Mouse (Mus musculus) CH12.LX (cell line): ENCODE results near the gene Gm44503. TPM values are rescaled to one million over a fixed set of nuclear protein-coding genes. Genes with fewer than 3 reads are reported as not detected.

Experiments used
- DNase-seq: peaks from one replicate; pipeline ENCODE4 v3.0.0-alpha.2; 2013; ENCODE audit errors: extremely low read depth
- H3K27ac ChIP-seq: 2 replicates; pipeline ENCODE4 v1.5.1; 2012; ENCODE audit warnings: low read depth, mild to moderate bottlenecking, control low read depth, moderate library complexity; ENCODE audit not compliant: insufficient read depth
- H3K27me3 ChIP-seq: replicated peaks from 2 replicates; pipeline ENCODE3; 2012; ENCODE audit warnings: inconsistent platforms
- H3K36me3 ChIP-seq, 2 experiments: replicated peaks in 1 of 2; 2 replicates each; pipeline versions ENCODE3 to v1.6.1; 2012; ENCODE audit warnings: inconsistent platforms in 1 of 2, low read length in 1 of 2, mild to moderate bottlenecking in 1 of 2, mixed read lengths in 1 of 2, moderate library complexity in 1 of 2; ENCODE audit not compliant: control insufficient read depth in 1 of 2, insufficient read depth in 1 of 2
- H3K4me1 ChIP-seq, 2 experiments: 2 replicates each; pipeline ENCODE4 v1.6.1; 2012; ENCODE audit warnings: inconsistent platforms in 1 of 2, moderate library complexity in 1 of 2; ENCODE audit not compliant: insufficient read depth in 2 of 2, control insufficient read depth in 1 of 2
- H3K4me2 ChIP-seq: 2 replicates; pipeline ENCODE4 v1.6.1; 2012; ENCODE audit warnings: low read depth, mild to moderate bottlenecking, control low read depth; ENCODE audit not compliant: poor library complexity, insufficient read depth, severe bottlenecking
- H3K4me3 ChIP-seq, 3 experiments: fragments of 150-350 bp in 1 of 3; sonication (generic) in 1 of 3; replicated peaks in 1 of 3; 2 replicates each; pipeline versions ENCODE3 to v1.5.1; 2011 to 2012; ENCODE audit warnings: low read depth in 2 of 3, low read length in 2 of 3, mild to moderate bottlenecking in 2 of 3, moderate library complexity in 2 of 3, control low read depth in 1 of 3, improper control_type of control experiment in 1 of 3, inconsistent platforms in 1 of 3, mixed read lengths in 1 of 3; ENCODE audit not compliant: poor library complexity in 1 of 3
- H3K79me2 ChIP-seq: replicated peaks from 2 replicates; pipeline ENCODE4 v1.6.1; 2012; ENCODE audit warnings: mild to moderate bottlenecking, moderate library complexity; ENCODE audit not compliant: control insufficient read depth, poor library complexity, insufficient read depth, severe bottlenecking; ENCODE audit errors: extremely low read depth
- H3K9ac ChIP-seq: 2 replicates; pipeline ENCODE4 v1.6.1; 2012; ENCODE audit warnings: low read depth, mild to moderate bottlenecking, control low read depth, moderate library complexity; ENCODE audit not compliant: insufficient read depth
- H3K9me3 ChIP-seq: replicated peaks from 2 replicates; pipeline ENCODE3; 2012; ENCODE audit warnings: low read length, inconsistent platforms, mixed read lengths
- CTCF ChIP-seq, 2 experiments: IDR thresholded peaks in 1 of 2; conservative IDR thresholded peaks in 1 of 2; 2 replicates each; pipeline ENCODE4 v1.5.1; 2011 to 2012; ENCODE audit warnings: low read depth in 2 of 2, low read length in 2 of 2, improper control_type of control experiment in 1 of 2, inconsistent platforms in 1 of 2, mild to moderate bottlenecking in 1 of 2, moderate library complexity in 1 of 2
- E2F4 ChIP-seq: IDR thresholded peaks from 2 replicates; pipeline ENCODE4 v1.6.1; 2011; ENCODE audit warnings: low read depth, low read length, improper control_type of control experiment; ENCODE audit not compliant: insufficient replicate concordance
- EP300 ChIP-seq: IDR thresholded peaks from 2 replicates; pipeline ENCODE4 v1.6.1; 2011; ENCODE audit warnings: low read length, improper control_type of control experiment
- GABPA ChIP-seq: IDR thresholded peaks from 2 replicates; pipeline ENCODE4 v1.6.1; 2012; ENCODE audit warnings: low read depth, low read length, improper control_type of control experiment, inconsistent platforms; ENCODE audit not compliant: insufficient replicate concordance
- HCFC1 ChIP-seq: IDR thresholded peaks from 2 replicates; pipeline ENCODE4 v1.6.1; 2012; ENCODE audit warnings: low read depth, mild to moderate bottlenecking, inconsistent platforms, low read length, improper control_type of control experiment
- IRF4 ChIP-seq: IDR thresholded peaks from 2 replicates; pipeline ENCODE4 v1.6.1; 2014; ENCODE audit warnings: low read depth, mild to moderate bottlenecking, inconsistent platforms, low read length, improper control_type of control experiment
- JUN ChIP-seq: IDR thresholded peaks from 2 replicates; pipeline ENCODE4 v1.6.1; 2011; ENCODE audit warnings: low read depth, mild to moderate bottlenecking, low read length, improper control_type of control experiment, moderate library complexity; ENCODE audit not compliant: insufficient read depth
- JUND ChIP-seq: conservative IDR thresholded peaks from 2 replicates; pipeline ENCODE4 v1.6.1; 2011; ENCODE audit warnings: low read depth, low read length, improper control_type of control experiment
- MAX ChIP-seq: IDR thresholded peaks from 2 replicates; pipeline ENCODE4 v1.6.1; 2011; ENCODE audit warnings: low read length, improper control_type of control experiment
- MAZ ChIP-seq: IDR thresholded peaks from 2 replicates; pipeline ENCODE4 v1.6.1; 2012; ENCODE audit warnings: low read depth, mild to moderate bottlenecking, inconsistent platforms, low read length, improper control_type of control experiment, moderate library complexity
- MEF2A ChIP-seq: IDR thresholded peaks from 2 replicates; pipeline ENCODE4 v1.6.1; 2014; ENCODE audit warnings: low read depth, mild to moderate bottlenecking, inconsistent platforms, low read length, improper control_type of control experiment, borderline replicate concordance
- NELFE ChIP-seq: IDR thresholded peaks from 2 replicates; pipeline ENCODE4 v1.6.1; 2011; ENCODE audit warnings: low read depth, low read length, improper control_type of control experiment
- NRF1 ChIP-seq: IDR thresholded peaks from 2 replicates; pipeline ENCODE4 v1.6.1; 2014; ENCODE audit warnings: low read depth, mild to moderate bottlenecking, inconsistent platforms, low read length, improper control_type of control experiment, moderate library complexity
- PAX5 ChIP-seq: IDR thresholded peaks from 2 replicates; pipeline ENCODE4 v1.6.1; 2012; ENCODE audit warnings: low read length, inconsistent platforms, mixed read lengths
- POLR2AphosphoS2 ChIP-seq: IDR thresholded peaks from 2 replicates; pipeline ENCODE4 v1.6.1; 2011; ENCODE audit warnings: low read depth, low read length, improper control_type of control experiment
- RAD21 ChIP-seq: IDR thresholded peaks from 2 replicates; pipeline ENCODE4 v1.6.1; 2011; ENCODE audit warnings: low read depth, mild to moderate bottlenecking, low read length, improper control_type of control experiment, moderate library complexity
- RCOR1 ChIP-seq: conservative IDR thresholded peaks from 2 replicates; pipeline ENCODE4 v1.6.1; 2012; ENCODE audit warnings: low read depth, mild to moderate bottlenecking, inconsistent platforms, low read length, improper control_type of control experiment
- SIN3A ChIP-seq: IDR thresholded peaks from 2 replicates; pipeline ENCODE4 v1.6.1; 2012; ENCODE audit warnings: low read length, improper control_type of control experiment, inconsistent platforms
- SMC3 ChIP-seq: IDR thresholded peaks from 2 replicates; pipeline ENCODE4 v1.6.1; 2011; ENCODE audit warnings: low read depth, low read length, improper control_type of control experiment
- TCF12 ChIP-seq: IDR thresholded peaks from 2 replicates; pipeline ENCODE4 v1.6.1; 2014; ENCODE audit warnings: low read depth, mild to moderate bottlenecking, inconsistent platforms, low read length, improper control_type of control experiment
- UBTF ChIP-seq: IDR thresholded peaks from 2 replicates; pipeline ENCODE4 v1.6.1; 2012; ENCODE audit warnings: low read depth, mild to moderate bottlenecking, inconsistent platforms, low read length, improper control_type of control experiment, moderate library complexity
- USF1 ChIP-seq: IDR thresholded peaks from 2 replicates; pipeline ENCODE4 v1.6.1; 2014; ENCODE audit warnings: low read depth, mild to moderate bottlenecking, inconsistent platforms, low read length, improper control_type of control experiment
- ZC3H11A ChIP-seq: IDR thresholded peaks from 2 replicates; pipeline ENCODE4 v1.6.1; 2012; ENCODE audit warnings: low read depth, mild to moderate bottlenecking, inconsistent platforms, low read length, improper control_type of control experiment
- ZMIZ1 ChIP-seq: IDR thresholded peaks from 2 replicates; pipeline ENCODE4 v1.6.1; 2012; ENCODE audit warnings: low read depth, mild to moderate bottlenecking, inconsistent platforms, low read length, improper control_type of control experiment
- ZNF384 ChIP-seq: IDR thresholded peaks from 2 replicates; pipeline ENCODE4 v1.6.1; 2012; ENCODE audit warnings: low read depth, low read length, improper control_type of control experiment, inconsistent platforms
- dilution Hi-C: fragments of 300-500 bp; cut with MboI; formaldehyde crosslinking; loops from 2 replicates; pipeline ENCODE4 v1.14.3; 2020; ENCODE audit warnings: low sequenced_read_pairs; ENCODE audit not compliant: extremely low pct_unique_long_range_greater_than_20kb, extremely low pct_ligation_motif_present
- in situ Hi-C: fragments of 300-500 bp; cut with MboI; formaldehyde crosslinking; loops from 3 replicates; pipeline ENCODE4 v1.14.3; 2019; ENCODE audit warnings: low sequenced_read_pairs, low pct_ligation_motif_present, low pct_unique_long_range_greater_than_20kb, mixed read lengths
- polyA plus RNA-seq: library from polyadenylated mRNA; unstranded; fragments of >175 nt; gene quantifications from 2 replicates; pipeline ENCODE4 v1.2.1, GENCODE M21; 2012; ENCODE audit warnings: low read depth; ENCODE audit not compliant: insufficient read length
- total RNA-seq, 2 experiments: library from RNA; depleted of rRNA; stranded (reverse); fragments of 300-350 nt in 1 of 2; fragments of >200 nt in 1 of 2; gene quantifications; 2 replicates each; pipeline ENCODE4 v1.2.3; 2012 to 2014

Gene Gm44503
- total and polyA plus RNA-seq, 3 experiments, result not detected

GRCm38 (mm10) chr9:72996806-72997205, 38.2 kb downstream of the Gm44503 start:
- no peak overlapping the region for H3K9ac ChIP-seq
- H3K4me2 ChIP-seq, result no peak overlapping the region
- no peaks in the 10 kb centered on the region; the same call in 1 of the 2 replicates for H3K79me2 ChIP-seq
- TF ChIP-seq ZC3H11A (no peak), ZNF384 (no peak), POLR2AphosphoS2 (no peak), ZMIZ1 (no peak), IRF4 (no peak), MAZ (no peak), GABPA (no peak), PAX5 (no peak)
- dilution Hi-C loops (no loop called here), in situ Hi-C loops (no loop called here)
- H3K4me3 ChIP-seq, result no peak overlapping the region
- DNase-seq, result no peak
- no peaks in the 10 kb centered on the region for H3K9me3 ChIP-seq
- H3K27ac ChIP-seq, result no peak overlapping the region
- H3K36me3 ChIP-seq, result no peaks in the 10 kb centered on the region
- H3K4me1 ChIP-seq, result no peaks in the 10 kb centered on the region
- H3K27me3 ChIP-seq, result no peaks in the 10 kb centered on the region

- TF ChIP-seq NRF1 (no peak), CTCF (conservative IDR thresholded peaks at IDR 0.05 in 1 of 2, IDR thresholded peaks at IDR 0.05 in 1 of 2; ENCODE audit: low read depth in 2 of 2, low read length in 2 of 2) (peak in 1 of 2 experiments; percentile 38; a peak in 2 of 4 replicates), RAD21 (peak; percentile 35)
- DNase-seq, result no peak
Measured at GRCm38 (mm10) chr9:73000487-73000886, 41.8 kb downstream of the Gm44503 start.

GRCm38 (mm10) chr9:73001314-73002011, 42.8 kb downstream of the Gm44503 start:
- Histone ChIP-seq H3K27ac (no peak overlapping the region), H3K27me3 (no peaks in the 10 kb centered on the region)
- dilution Hi-C loops, result no loop called here

More at GRCm38 (mm10) chr9:73000487-73000886, 41.8 kb downstream of the Gm44503 start:
- H3K27me3 ChIP-seq, result no peaks in the 10 kb centered on the region
- in situ Hi-C loops, result no loop called here
- no peaks in the 10 kb centered on the region for H3K4me1 ChIP-seq
- dilution Hi-C loops, result no loop called here
- no peaks in the 10 kb centered on the region for H3K79me2 ChIP-seq
- no peak overlapping the region for H3K9ac ChIP-seq
- no peak overlapping the region for H3K4me2 ChIP-seq
- no peaks in the 10 kb centered on the region for H3K9me3 ChIP-seq
- no peak overlapping the region for H3K27ac ChIP-seq
- peaks cover 3 to 11% of the 10 kb centered on the region in 2 experiments for H3K36me3 ChIP-seq
- no peak overlapping the region for H3K4me3 ChIP-seq

More at GRCm38 (mm10) chr9:73001314-73002011, 42.8 kb downstream of the Gm44503 start:
- H3K36me3 ChIP-seq, result peaks cover 7 to 18% of the 10 kb centered on the region in 2 experiments
- no peak for DNase-seq
- H3K4me2 ChIP-seq, result no peak overlapping the region
- TF ChIP-seq UBTF, result no peak
- TF ChIP-seq JUN, result no peak
- TF ChIP-seq RCOR1, result no peak
- TF ChIP-seq SIN3A, result no peak
- no peak for TF ChIP-seq MAZ
- no peak for TF ChIP-seq E2F4
- no peak for TF ChIP-seq ZC3H11A
- no peak for TF ChIP-seq ZNF384
- TF ChIP-seq ZMIZ1, result no peak
- TF ChIP-seq PAX5, result no peak
- no peak for TF ChIP-seq NELFE
- TF ChIP-seq MEF2A, result no peak
- no peak for TF ChIP-seq EP300
- TF ChIP-seq USF1, result no peak
- TF ChIP-seq IRF4, result no peak
- no peak for TF ChIP-seq HCFC1
- TF ChIP-seq SMC3, result no peak
- TF ChIP-seq MAX, result no peak
- TF ChIP-seq TCF12, result no peak
- no peak for TF ChIP-seq JUND
- TF ChIP-seq, all 38 proteins: peak for 0
- H3K4me1 ChIP-seq, result no peaks in the 10 kb centered on the region
- in situ Hi-C loops, result no loop called here
- H3K79me2 ChIP-seq, result no peaks in the 10 kb centered on the region
- H3K4me3 ChIP-seq, result peak overlapping the region in 1 of 3 experiments; percentile 34
- no peaks in the 10 kb centered on the region for H3K9me3 ChIP-seq
- H3K9ac ChIP-seq, result no peak overlapping the region
